Mouse (Mus musculus) lung, adult 2 months (tissue): Measurements from ENCODE around the gene Gm49321. TPM values are rescaled to one million over a fixed set of nuclear protein-coding genes. Genes with fewer than 3 reads are reported as not detected.
A peak's percentile ranks its signal among the peaks of the same experiment; 100 is the strongest.

Experiments
- DNase-seq: peaks from one replicate; pipeline ENCODE4 v3.0.0; 2022
- H3K4me1 ChIP-seq: fragments of 200-500 bp; 2 replicates; pipeline ENCODE4 v1.6.1; 2011; ENCODE audit warnings: low read length; ENCODE audit not compliant: control insufficient read depth, insufficient read depth
- H3K4me3 ChIP-seq: fragments of 200-500 bp; replicated peaks from 2 replicates; pipeline ENCODE3; 2011; ENCODE audit warnings: low read depth, mild to moderate bottlenecking, control low read depth, low read length; ENCODE audit errors: extremely low read depth
- CTCF ChIP-seq: fragments of 200-500 bp; IDR thresholded peaks from 2 replicates; pipeline ENCODE4 v1.5.1; 2011; ENCODE audit warnings: mild to moderate bottlenecking, low read length, control low read depth; ENCODE audit not compliant: insufficient read depth
- POLR2A ChIP-seq: fragments of 200-500 bp; IDR thresholded peaks from 2 replicates; pipeline ENCODE4 v1.6.1; 2011; ENCODE audit warnings: low read depth, mild to moderate bottlenecking, control low read depth, low read length, borderline replicate concordance; ENCODE audit errors: extremely low read depth
- WGBS: fragments of 180-500 bp; shearing (Covaris S2); methylation state at CpG from one replicate; pipeline ENCODE4 v1.1.7; 2018; 5-methylcytosine and 5-hydroxymethylcytosine counted together
- polyA plus RNA-seq: library from polyadenylated mRNA; depleted of rRNA; stranded (reverse); fragments of >200 nt; gene quantifications from 2 replicates; pipeline ENCODE4 v1.2.3, GENCODE M21; 2012

The Gm49321 gene
- polyA plus RNA-seq, 1 experiment, result not detected

- WGBS, result 1% methylated on average over 60 of the region's 60 CpGs
- peak; percentile 64; the same call in 1 of the 2 replicates for TF ChIP-seq POLR2A
- TF ChIP-seq CTCF, result no peak
- peak; percentile 98 for DNase-seq
These were observed 27.1 kb downstream of the Gm49321 start, which contains the start of gene Snapc1 for GRCm38 (mm10) chr12:73964291-73965281. Snapc1 (plus strand) TSS chr12:73964481.

GRCm38 (mm10) chr12:73969142-73969541, 31.7 kb downstream of the Gm49321 start:
- no peak for TF ChIP-seq POLR2A
- no peak for TF ChIP-seq CTCF
- DNase-seq, result no peak
- WGBS, result 97% methylated on average over 8 of the region's 8 CpGs

More at GRCm38 (mm10) chr12:73964291-73965281, 27.1 kb downstream of the Gm49321 start, which contains the start of gene Snapc1:
- Histone ChIP-seq H3K4me3 (peak within 1 kb of the TSS; percentile 73), H3K4me1 (peaks cover 4% of the 10 kb centered on the region; the same call in 1 of the 2 replicates)

GRCm38 (mm10) chr12:73974584-73974983, 37.1 kb downstream of the Gm49321 start:
- no peaks in the 10 kb centered on the region for H3K4me1 ChIP-seq
- TF ChIP-seq CTCF (no peak), POLR2A (no peak)
- DNase-seq, result no peak
- H3K4me3 ChIP-seq, result no peak overlapping the region
- 90% methylated on average over 6 of the region's 6 CpGs for WGBS

More at GRCm38 (mm10) chr12:73969142-73969541, 31.7 kb downstream of the Gm49321 start:
- Histone ChIP-seq H3K4me1 (peaks cover 4% of the 10 kb centered on the region; the same call in 1 of the 2 replicates), H3K4me3 (no peak overlapping the region)

- 92% methylated on average over 3 of the region's 3 CpGs for WGBS
- Histone ChIP-seq H3K4me1 (no peaks in the 10 kb centered on the region), H3K4me3 (no peak overlapping the region)
- DNase-seq, result no peak
- TF ChIP-seq POLR2A (no peak), CTCF (no peak)
These were observed 40.7 kb downstream of the Gm49321 start for GRCm38 (mm10) chr12:73978144-73978543.

GRCm38 (mm10) chr12:73979667-73980066, 42.2 kb downstream of the Gm49321 start:
- TF ChIP-seq POLR2A (no peak), CTCF (no peak)
- no peaks in the 10 kb centered on the region for H3K4me1 ChIP-seq
- DNase-seq, result no peak
- 86% methylated on average over 5 of the region's 5 CpGs for WGBS
- H3K4me3 ChIP-seq, result no peak overlapping the region

- DNase-seq, result no peak
- no peak for TF ChIP-seq CTCF
- no peak for TF ChIP-seq POLR2A
- H3K4me1 ChIP-seq, result no peaks in the 10 kb centered on the region
- 46% methylated on average over 14 of the region's 14 CpGs for WGBS
- H3K4me3 ChIP-seq, result no peak overlapping the region
These were observed 45.1 kb downstream of the Gm49321 start for GRCm38 (mm10) chr12:73982533-73982932.

GRCm38 (mm10) chr12:73986299-73986698, 48.8 kb downstream of the Gm49321 start:
- WGBS, result 86% methylated on average over 7 of the region's 7 CpGs
- DNase-seq, result no peak
- TF ChIP-seq CTCF (no peak), POLR2A (no peak)
- no peak overlapping the region for H3K4me3 ChIP-seq
- H3K4me1 ChIP-seq, result no peaks in the 10 kb centered on the region

- no peaks in the 10 kb centered on the region for H3K4me1 ChIP-seq
- TF ChIP-seq CTCF (no peak), POLR2A (no peak)
- H3K4me3 ChIP-seq, result no peak overlapping the region
- no peak for DNase-seq
- 76% methylated on average over 4 of the region's 4 CpGs for WGBS
These were observed 51.0 kb downstream of the Gm49321 start for GRCm38 (mm10) chr12:73988393-73989008.

GRCm38 (mm10) chr12:73989594-73989993, 52.1 kb downstream of the Gm49321 start:
- H3K4me1 ChIP-seq, result no peaks in the 10 kb centered on the region
- H3K4me3 ChIP-seq, result no peak overlapping the region
- no peak for DNase-seq
- TF ChIP-seq POLR2A, result no peak
- peak; percentile 64 for TF ChIP-seq CTCF

- no peak for DNase-seq
- TF ChIP-seq POLR2A (no peak), CTCF (no peak)
- H3K4me3 ChIP-seq, result no peak overlapping the region
- H3K4me1 ChIP-seq, result no peaks in the 10 kb centered on the region
- WGBS, result 63% methylated on average over 12 of the region's 12 CpGs
These were observed 59.4 kb downstream of the Gm49321 start for GRCm38 (mm10) chr12:73996906-73997296.
